Mouse (Mus musculus): ENCODE measurements around the gene C1ql1. TPM values are rescaled to one million over a fixed set of nuclear protein-coding genes. Genes with fewer than 3 reads are reported as not detected.
A peak's percentile ranks its signal among the peaks of the same experiment; 100 is the strongest.
"Not testable (repeated sequence)": the region's sequence is repeated elsewhere in the genome, so short reads cannot be mapped to it uniquely, and the experiment has no call there.

The C1ql1 gene
- polyA plus RNA-seq, 1 experiment from 2014 or later = 14.3 TPM

DNA sequence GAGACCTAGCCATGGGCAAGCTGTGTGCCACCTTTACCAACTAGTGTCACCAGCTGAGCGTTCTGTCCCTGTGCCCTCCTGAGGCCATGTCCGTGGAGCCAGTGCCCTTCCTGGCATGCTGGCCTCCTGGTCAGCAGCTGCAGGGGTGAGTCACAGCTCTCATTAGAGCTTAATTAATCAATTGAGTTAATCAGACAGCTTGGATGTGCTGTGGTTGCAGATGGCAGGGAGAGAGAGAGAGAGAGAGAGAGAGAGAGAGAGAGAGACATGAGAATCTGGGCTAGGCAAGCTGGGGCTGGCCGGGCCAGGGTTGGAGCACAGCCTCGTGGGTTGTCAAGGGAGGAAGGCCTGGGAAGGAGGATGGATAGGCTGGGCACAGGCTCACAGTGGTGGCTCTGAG is 38.1 kb upstream of the C1ql1 start:
- Histone ChIP-seq H3K4me1 (ENCODE audit: control insufficient read depth, insufficient read depth, low read length) (peaks cover 1% of the 10 kb centered on the region; the same call in 1 of the 2 replicates), H3K27ac (replicated peaks; ENCODE audit: low read depth, low read length) (no peak overlapping the region), H3K4me3 (replicated peaks; ENCODE audit: low read depth, low read length) (no peak overlapping the region), H3K36me3 (ENCODE audit: control insufficient read depth, insufficient read depth, low read length) (no peaks in the 10 kb centered on the region), H3K4me2 (ENCODE audit: low read length) (no peak overlapping the region), H3K27me3 (ENCODE audit: control insufficient read depth, insufficient read depth, low read length) (peaks cover 8% of the 10 kb centered on the region), H3K9ac (replicated peaks; ENCODE audit: low read length) (no peak overlapping the region; the same call in 1 of the 2 replicates), H3K9me3 (ENCODE audit: control insufficient read depth, low read length) (no peaks in the 10 kb centered on the region)
- ATAC-seq (ENCODE audit: low FRiP score, low TSS enrichment) (no peak), DNase-seq (no peak)
- 56% methylated on average over 4 of the region's 4 CpGs for WGBS

DNA sequence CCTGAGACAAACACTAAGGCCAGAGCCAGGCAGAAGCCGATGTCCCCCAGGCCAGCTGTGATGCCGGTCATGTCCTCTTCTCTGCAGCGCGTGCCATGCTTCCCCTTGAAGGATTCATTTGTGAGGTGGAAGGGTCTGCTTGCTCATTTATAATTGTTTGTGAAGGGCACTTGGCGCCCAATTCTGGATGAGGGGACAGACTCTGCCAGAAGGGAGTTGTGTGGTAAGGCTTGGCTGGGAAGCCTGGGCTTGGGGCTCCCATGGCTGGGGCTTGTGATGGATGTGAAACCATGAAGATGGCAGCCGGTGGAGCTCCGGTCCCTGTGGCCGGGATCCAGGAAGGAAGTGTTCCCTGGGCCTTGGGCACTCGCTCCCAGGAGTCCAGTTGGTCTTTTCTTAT is 37.6 kb upstream of the C1ql1 start:
- DNase-seq = no peak
- H3K36me3 ChIP-seq (ENCODE audit: control insufficient read depth, insufficient read depth, low read length) = no peaks in the 10 kb centered on the region
- peaks cover 3% of the 10 kb centered on the region for H3K27me3 ChIP-seq (ENCODE audit: control insufficient read depth, insufficient read depth, low read length)
- H3K27ac ChIP-seq (replicated peaks; ENCODE audit: low read depth, low read length) = no peak overlapping the region
- H3K4me1 ChIP-seq (ENCODE audit: control insufficient read depth, insufficient read depth, low read length) = no peaks in the 10 kb centered on the region
- 94% methylated on average over 9 of the region's 9 CpGs for WGBS
- H3K9ac ChIP-seq (replicated peaks; ENCODE audit: low read length) = no peak overlapping the region
- no peaks in the 10 kb centered on the region for H3K9me3 ChIP-seq (ENCODE audit: control insufficient read depth, low read length)
- H3K4me3 ChIP-seq (replicated peaks; ENCODE audit: low read depth, low read length) = no peak overlapping the region
- H3K4me2 ChIP-seq (ENCODE audit: low read length) = no peak overlapping the region
- ATAC-seq (ENCODE audit: low FRiP score, low TSS enrichment) = no peak

DNA sequence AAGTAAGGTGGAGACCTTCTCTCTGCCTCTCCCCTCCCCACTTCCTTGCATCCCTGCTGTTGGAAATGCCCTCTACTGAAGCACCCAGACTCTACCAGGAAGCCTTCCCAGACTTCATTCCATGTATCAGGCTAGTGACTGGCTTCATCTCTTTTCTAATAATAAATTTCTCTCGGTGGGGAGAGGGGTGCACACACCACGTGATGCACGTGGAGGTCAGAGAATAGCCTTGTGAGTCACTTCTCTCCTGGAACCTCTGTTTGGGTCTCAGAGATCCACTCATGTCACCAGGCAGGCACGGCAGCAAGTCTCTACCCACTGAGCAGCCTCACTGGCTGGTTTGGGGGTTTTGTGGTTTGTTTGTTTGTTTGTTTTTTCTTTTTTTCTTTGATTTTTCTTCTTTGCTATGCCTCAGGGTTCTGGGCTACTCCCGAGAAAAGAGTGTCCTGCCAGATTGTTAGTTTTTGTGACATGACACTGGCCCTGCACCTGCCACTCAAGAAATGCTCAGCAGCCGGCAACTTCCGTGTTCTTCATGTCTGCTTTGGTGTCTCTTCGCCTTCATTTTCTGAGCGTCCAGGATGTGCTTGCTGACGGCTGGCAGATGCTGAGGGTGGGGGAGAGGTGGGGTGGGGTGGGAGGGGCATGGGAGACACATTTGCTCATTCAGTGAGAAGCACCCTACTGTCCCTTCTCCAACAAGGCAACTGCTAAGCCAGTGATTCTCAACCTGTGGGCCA is 34.8 kb upstream of the C1ql1 start:
- Histone ChIP-seq H3K4me2 (ENCODE audit: low read length) (no peak overlapping the region), H3K9ac (replicated peaks; ENCODE audit: low read length) (no peak overlapping the region), H3K27me3 (ENCODE audit: control insufficient read depth, insufficient read depth, low read length) (no peaks in the 10 kb centered on the region), H3K4me1 (ENCODE audit: control insufficient read depth, insufficient read depth, low read length) (no peaks in the 10 kb centered on the region), H3K36me3 (ENCODE audit: control insufficient read depth, insufficient read depth, low read length) (no peaks in the 10 kb centered on the region), H3K9me3 (ENCODE audit: control insufficient read depth, low read length) (no peaks in the 10 kb centered on the region), H3K4me3 (replicated peaks; ENCODE audit: low read depth, low read length) (no peak overlapping the region), H3K27ac (replicated peaks; ENCODE audit: low read depth, low read length) (no peak overlapping the region)
- 69% methylated on average over 10 of the region's 10 CpGs for WGBS
- ATAC-seq (ENCODE audit: low FRiP score, low TSS enrichment) (no peak), DNase-seq (no peak)

DNA sequence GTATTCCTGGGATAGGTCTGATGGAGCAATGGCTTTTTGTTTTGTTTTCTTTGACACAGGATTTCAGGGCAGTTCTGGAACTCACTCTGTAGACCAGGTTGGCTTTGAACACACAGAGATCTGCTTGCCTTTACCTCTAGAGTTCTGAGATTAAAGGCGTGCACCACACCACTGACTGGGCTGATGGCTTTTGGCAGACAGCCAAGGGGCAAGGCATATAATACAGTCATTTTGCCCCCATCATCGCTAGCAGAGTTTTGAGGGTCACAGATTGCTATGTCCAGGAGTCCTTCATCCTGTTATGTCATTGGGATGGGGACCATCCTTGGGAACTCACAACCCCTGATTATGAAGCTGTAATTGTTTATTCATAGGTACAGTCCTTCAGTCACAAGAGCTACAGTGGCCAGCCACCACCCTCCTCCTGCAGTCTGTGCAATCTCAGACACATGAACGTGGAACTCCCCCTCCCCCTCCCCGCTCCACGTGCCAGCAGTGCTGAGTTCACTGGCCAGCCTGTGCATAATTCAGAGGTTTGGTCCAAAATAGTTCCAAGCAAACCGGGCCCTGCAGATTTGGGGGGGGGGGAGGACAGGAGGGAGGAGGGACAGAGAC is 31.7 kb upstream of the C1ql1 start:
- 47% methylated on average over 6 of the region's 6 CpGs for WGBS
- Histone ChIP-seq H3K4me2 (ENCODE audit: low read length) (no peak overlapping the region), H3K4me3 (replicated peaks; ENCODE audit: low read depth, low read length) (no peak overlapping the region), H3K27me3 (ENCODE audit: control insufficient read depth, insufficient read depth, low read length) (no peaks in the 10 kb centered on the region), H3K36me3 (ENCODE audit: control insufficient read depth, insufficient read depth, low read length) (no peaks in the 10 kb centered on the region), H3K9ac (replicated peaks; ENCODE audit: low read length) (no peak overlapping the region), H3K27ac (replicated peaks; ENCODE audit: low read depth, low read length) (no peak overlapping the region), H3K9me3 (ENCODE audit: control insufficient read depth, low read length) (no peaks in the 10 kb centered on the region), H3K4me1 (ENCODE audit: control insufficient read depth, insufficient read depth, low read length) (no peaks in the 10 kb centered on the region)
- no peak for DNase-seq
- no peak for ATAC-seq (ENCODE audit: low FRiP score, low TSS enrichment)

DNA sequence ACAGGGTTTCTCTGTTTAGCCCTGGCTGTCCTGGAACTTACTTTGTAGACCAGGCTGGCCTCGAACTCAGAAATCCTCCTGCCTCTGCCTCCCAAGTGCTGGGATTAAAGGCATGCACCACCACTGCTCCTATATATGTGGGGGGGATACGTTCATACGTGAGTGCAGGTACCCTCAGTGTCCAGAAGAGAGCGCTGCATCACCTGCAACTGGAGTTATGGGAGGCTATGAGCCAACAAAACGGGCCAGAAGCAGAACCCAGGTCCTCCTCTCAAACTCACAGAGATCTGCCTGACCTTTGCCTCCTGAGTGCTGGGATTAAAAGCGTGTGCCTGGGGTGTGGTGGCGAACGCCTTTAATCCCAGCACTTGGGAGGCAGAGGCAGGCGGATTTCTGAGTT is 29.5 kb upstream of the C1ql1 start:
- not testable (repeated sequence) for H3K27me3 ChIP-seq (ENCODE audit: control insufficient read depth, insufficient read depth, low read length); H3K27ac ChIP-seq (replicated peaks; ENCODE audit: low read depth, low read length); H3K4me3 ChIP-seq (replicated peaks; ENCODE audit: low read depth, low read length); H3K36me3 ChIP-seq (ENCODE audit: control insufficient read depth, insufficient read depth, low read length); H3K4me2 ChIP-seq (ENCODE audit: low read length); H3K9me3 ChIP-seq (ENCODE audit: control insufficient read depth, low read length); H3K4me1 ChIP-seq (ENCODE audit: control insufficient read depth, insufficient read depth, low read length); DNase-seq; H3K9ac ChIP-seq (replicated peaks; ENCODE audit: low read length); ATAC-seq (ENCODE audit: low FRiP score, low TSS enrichment)
- 86% methylated on average over 9 of the region's 9 CpGs for WGBS

DNA sequence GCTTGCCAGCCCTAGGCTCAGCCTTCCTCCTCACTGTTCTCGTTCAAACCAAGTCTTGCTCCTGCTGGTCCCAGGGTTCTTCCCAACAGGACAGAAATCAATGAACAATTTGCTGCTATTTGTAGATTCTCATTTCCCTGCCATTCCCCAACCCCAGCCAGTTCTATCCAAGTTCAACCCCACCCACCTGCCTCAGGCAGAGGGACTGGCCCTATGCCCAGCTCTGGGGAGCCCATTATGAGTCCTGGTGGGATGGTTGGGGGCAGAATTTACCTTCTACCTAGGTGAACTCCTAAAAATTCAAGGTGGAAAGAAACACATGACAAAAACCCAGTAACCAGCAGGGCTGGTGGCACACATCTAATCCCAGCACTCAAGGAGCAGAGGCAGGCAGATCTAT is 25.8 kb upstream of the C1ql1 start:
- DNase-seq = no peak
- ATAC-seq (ENCODE audit: low FRiP score, low TSS enrichment) = no peak
- Histone ChIP-seq H3K27me3 (ENCODE audit: control insufficient read depth, insufficient read depth, low read length) (no peaks in the 10 kb centered on the region), H3K27ac (replicated peaks; ENCODE audit: low read depth, low read length) (no peak overlapping the region), H3K4me2 (ENCODE audit: low read length) (no peak overlapping the region), H3K4me1 (ENCODE audit: control insufficient read depth, insufficient read depth, low read length) (no peaks in the 10 kb centered on the region), H3K9ac (replicated peaks; ENCODE audit: low read length) (no peak overlapping the region), H3K36me3 (ENCODE audit: control insufficient read depth, insufficient read depth, low read length) (no peaks in the 10 kb centered on the region), H3K9me3 (ENCODE audit: control insufficient read depth, low read length) (no peaks in the 10 kb centered on the region), H3K4me3 (replicated peaks; ENCODE audit: low read depth, low read length) (no peak overlapping the region)
- WGBS = 54% methylated on average over 1 of the region's 1 CpGs

DNA sequence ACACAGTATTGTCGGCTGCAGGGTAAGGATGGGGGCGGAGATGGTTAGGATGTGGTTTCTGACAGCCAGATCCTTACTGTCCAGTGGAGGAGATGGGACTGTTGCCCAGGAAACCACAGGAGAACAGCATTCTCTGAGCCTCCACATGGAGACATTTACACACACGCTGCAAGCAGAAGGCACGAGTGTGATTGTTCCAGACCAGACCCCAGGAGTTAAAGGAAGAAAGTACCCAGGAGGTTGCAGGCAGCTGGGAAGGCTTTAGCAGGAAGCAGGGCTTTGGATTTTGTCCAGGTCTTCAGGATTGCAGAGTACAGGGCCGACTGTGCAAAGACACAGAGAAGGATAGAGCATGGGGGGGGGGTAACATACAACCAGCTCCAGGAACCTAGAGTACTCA is 25.1 kb upstream of the C1ql1 start:
- H3K9ac ChIP-seq (replicated peaks; ENCODE audit: low read length) = no peak overlapping the region
- H3K27ac ChIP-seq (replicated peaks; ENCODE audit: low read depth, low read length) = no peak overlapping the region
- no peaks in the 10 kb centered on the region for H3K27me3 ChIP-seq (ENCODE audit: control insufficient read depth, insufficient read depth, low read length)
- DNase-seq (no peak), ATAC-seq (ENCODE audit: low FRiP score, low TSS enrichment) (no peak)
- H3K36me3 ChIP-seq (ENCODE audit: control insufficient read depth, insufficient read depth, low read length) = no peaks in the 10 kb centered on the region
- no peak overlapping the region for H3K4me3 ChIP-seq (replicated peaks; ENCODE audit: low read depth, low read length)
- H3K4me2 ChIP-seq (ENCODE audit: low read length) = no peak overlapping the region
- no peaks in the 10 kb centered on the region for H3K9me3 ChIP-seq (ENCODE audit: control insufficient read depth, low read length)
- 45% methylated on average over 5 of the region's 5 CpGs for WGBS
- H3K4me1 ChIP-seq (ENCODE audit: control insufficient read depth, insufficient read depth, low read length) = 0 out of 2 replicates have a peak, but pooled peaks cover 2% of the 10 kb centered on the region

DNA sequence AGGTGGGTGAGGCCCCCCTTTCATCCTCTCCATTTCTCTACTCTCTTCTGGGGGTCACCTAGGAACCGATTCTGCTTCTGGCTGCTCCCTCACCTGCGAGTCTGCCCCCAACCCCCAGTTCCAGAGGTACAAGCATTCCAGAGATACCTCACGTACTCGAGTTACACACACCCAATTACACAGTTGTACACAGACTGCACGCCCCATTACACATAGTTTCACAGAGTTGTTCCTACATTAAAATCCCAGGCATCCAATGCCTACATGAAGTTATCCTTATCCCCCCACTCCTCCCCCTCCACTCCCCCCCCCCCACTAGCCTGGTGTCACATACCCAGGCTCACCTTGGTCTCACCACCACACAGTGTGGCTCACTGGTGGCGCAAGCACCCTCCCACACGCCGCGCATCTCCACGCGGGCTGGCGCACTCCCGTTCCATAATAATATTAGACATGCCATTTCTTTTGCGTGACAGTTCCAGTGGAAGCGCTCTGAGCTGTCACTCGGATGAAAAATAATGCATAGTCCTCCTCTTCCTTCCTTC is 18.1 kb upstream of the C1ql1 start:
- DNase-seq = no peak
- WGBS = 72% methylated on average over 16 of the region's 16 CpGs
- Histone ChIP-seq H3K4me2 (ENCODE audit: low read length) (no peak overlapping the region), H3K36me3 (ENCODE audit: control insufficient read depth, insufficient read depth, low read length) (no peaks in the 10 kb centered on the region), H3K9me3 (ENCODE audit: control insufficient read depth, low read length) (no peaks in the 10 kb centered on the region), H3K9ac (replicated peaks; ENCODE audit: low read length) (no peak overlapping the region), H3K4me1 (ENCODE audit: control insufficient read depth, insufficient read depth, low read length) (peaks cover 18% of the 10 kb centered on the region), H3K27ac (replicated peaks; ENCODE audit: low read depth, low read length) (peak overlapping the region; percentile 85; the same call in 1 of the 2 replicates), H3K4me3 (replicated peaks; ENCODE audit: low read depth, low read length) (no peak overlapping the region), H3K27me3 (ENCODE audit: control insufficient read depth, insufficient read depth, low read length) (no peaks in the 10 kb centered on the region; the same call in 1 of the 2 replicates)
- no peak for ATAC-seq (ENCODE audit: low FRiP score, low TSS enrichment)
